Mouse (Mus musculus) forebrain, embryonic 16.5 days (tissue): ENCODE results near the gene Hnf4a. TPM values are rescaled to one million over a fixed set of nuclear protein-coding genes. Genes with fewer than 3 reads are reported as not detected.

ENCODE experiments used
- ATAC-seq: fragments of 200-750 bp; cut with Nextera tagmentation; 2 replicates; pipeline ENCODE4 v1.8.0; 2017; ENCODE audit warnings: mild to moderate bottlenecking, moderate library complexity
- H3K27ac ChIP-seq: fragments of 300-500 bp; sonication (generic); 2 replicates; pipeline ENCODE4 v1.5.1; 2014; ENCODE audit warnings: low read length, control low read depth
- H3K27me3 ChIP-seq: fragments of 300-500 bp; sonication (generic); replicated peaks from 2 replicates; pipeline ENCODE4 v1.6.1; 2014; ENCODE audit warnings: low read length; ENCODE audit not compliant: control insufficient read depth, insufficient read depth
- H3K36me3 ChIP-seq: fragments of 300-500 bp; sonication (generic); 2 replicates; pipeline ENCODE4 v1.6.1; 2014; ENCODE audit not compliant: control insufficient read depth, insufficient read depth
- H3K4me1 ChIP-seq: fragments of 300-500 bp; sonication (generic); replicated peaks from 2 replicates; pipeline ENCODE4 v1.6.1; 2014; ENCODE audit warnings: low read length; ENCODE audit not compliant: control insufficient read depth, insufficient read depth
- H3K4me2 ChIP-seq: fragments of 300-500 bp; sonication (generic); 2 replicates; pipeline ENCODE4 v1.6.1; 2014; ENCODE audit warnings: mild to moderate bottlenecking, low read length, control low read depth
- H3K4me3 ChIP-seq: fragments of 300-500 bp; sonication (generic); replicated peaks from 2 replicates; pipeline ENCODE4 v1.5.1; 2014; ENCODE audit warnings: mild to moderate bottlenecking, low read length, control low read depth
- H3K9ac ChIP-seq: fragments of 300-500 bp; sonication (generic); replicated peaks from 2 replicates; pipeline ENCODE4 v1.6.1; 2014; ENCODE audit warnings: low read depth, low read length, control low read depth
- H3K9me3 ChIP-seq: fragments of 300-500 bp; sonication (generic); 2 replicates; pipeline ENCODE4 v1.6.1; 2016; ENCODE audit warnings: low read length; ENCODE audit not compliant: control insufficient read depth
- WGBS: fragments of 180-500 bp; shearing (Covaris S2); extraction: QIAGEN DNeasy Blood & Tissue Kit; methylation state at CpG from one replicate; pipeline ENCODE4 v1.1.7; 2014; 5-methylcytosine and 5-hydroxymethylcytosine counted together
- polyA plus RNA-seq: library from polyadenylated mRNA; unstranded; fragments of >200 nt; fragmentation: Nextera tagmentation; extraction: Ambion mirVana; gene quantifications from 2 replicates; pipeline ENCODE4 v1.2.1, GENCODE M21; 2015

The Hnf4a gene
- polyA plus RNA-seq, 1 experiment from 2014 or later = 0.08 TPM

DNA sequence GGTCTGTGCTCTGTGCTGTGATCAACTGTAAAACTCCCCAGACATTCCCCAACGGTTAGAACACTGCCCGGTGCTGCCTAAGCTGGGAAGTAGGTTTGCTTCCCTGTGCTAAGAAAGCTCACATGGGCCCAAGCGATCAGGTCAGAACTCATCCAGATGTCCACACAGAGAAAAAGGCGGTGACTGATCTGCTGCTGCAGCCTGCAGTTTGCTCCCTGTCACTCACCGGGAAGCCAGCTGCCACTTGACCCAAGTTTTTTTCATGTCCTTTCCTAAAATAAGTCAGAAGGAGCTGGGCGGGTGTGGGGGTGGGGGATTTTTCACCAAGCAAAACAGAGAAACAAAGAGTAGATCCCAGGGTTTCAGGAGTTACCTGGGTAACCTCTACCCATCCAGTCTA is 42.0 kb upstream of the Hnf4a start:
- WGBS = 84% methylated on average over 6 of the region's 6 CpGs
- H3K27me3 ChIP-seq = no peaks in the 10 kb centered on the region
- no peak for ATAC-seq
- no peaks in the 10 kb centered on the region for H3K9me3 ChIP-seq
- peaks cover 14% of the 10 kb centered on the region for H3K36me3 ChIP-seq
- no peak overlapping the region for H3K4me3 ChIP-seq
- no peak overlapping the region for H3K27ac ChIP-seq
- no peaks in the 10 kb centered on the region; the same call in 1 of the 2 replicates for H3K4me1 ChIP-seq
- no peak overlapping the region for H3K9ac ChIP-seq
- H3K4me2 ChIP-seq = no peak overlapping the region

GRCm38 (mm10) chr2:163466771-163467170 is 39.8 kb upstream of the Hnf4a start:
- H3K9me3 ChIP-seq = no peaks in the 10 kb centered on the region
- WGBS = 78% methylated on average over 8 of the region's 8 CpGs
- ATAC-seq = no peak
- H3K9ac ChIP-seq = no peak overlapping the region
- H3K27me3 ChIP-seq = no peaks in the 10 kb centered on the region
- H3K27ac ChIP-seq = no peak overlapping the region
- no peak overlapping the region for H3K4me2 ChIP-seq
- H3K36me3 ChIP-seq = peaks cover 15% of the 10 kb centered on the region
- peaks cover 8% of the 10 kb centered on the region for H3K4me1 ChIP-seq
- H3K4me3 ChIP-seq = no peak overlapping the region

DNA sequence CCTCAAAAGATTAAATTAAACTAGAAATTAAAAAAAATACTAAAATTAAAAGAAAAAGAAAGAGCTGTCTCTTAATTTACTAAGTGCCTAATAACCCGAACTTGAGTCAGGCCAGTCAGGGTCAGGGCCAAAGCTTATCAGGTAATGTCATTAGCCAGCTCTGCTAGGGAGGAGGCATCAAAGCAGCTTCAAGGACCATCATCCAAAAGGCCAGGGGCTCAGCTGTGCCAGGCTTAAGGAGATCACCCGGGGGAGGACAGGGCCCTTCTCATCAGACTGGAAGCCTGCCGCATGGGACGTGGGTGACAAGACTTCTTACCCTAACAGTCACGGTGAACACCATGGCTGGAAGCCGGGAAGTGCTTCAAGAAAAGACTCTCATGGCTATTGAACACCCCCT is 39.0 kb upstream of the Hnf4a start:
- no peak overlapping the region for H3K4me3 ChIP-seq
- ATAC-seq = no peak
- WGBS = 94% methylated on average over 6 of the region's 6 CpGs

GRCm38 (mm10) chr2:163468866-163469265 is 37.7 kb upstream of the Hnf4a start:
- no peaks in the 10 kb centered on the region for H3K27me3 ChIP-seq
- H3K27ac ChIP-seq = no peak overlapping the region
- H3K36me3 ChIP-seq = peaks cover 15% of the 10 kb centered on the region
- H3K4me2 ChIP-seq = no peak overlapping the region
- no peak for ATAC-seq
- 97% methylated on average over 6 of the region's 6 CpGs for WGBS
- H3K9me3 ChIP-seq = no peaks in the 10 kb centered on the region
- H3K4me1 ChIP-seq = peaks cover 9% of the 10 kb centered on the region
- no peak overlapping the region for H3K4me3 ChIP-seq
- no peak overlapping the region for H3K9ac ChIP-seq

More for the DNA sequence above, 39.0 kb upstream of the Hnf4a start:
- no peaks in the 10 kb centered on the region for H3K9me3 ChIP-seq
- no peak overlapping the region for H3K4me2 ChIP-seq
- no peak overlapping the region for H3K9ac ChIP-seq
- peaks cover 9% of the 10 kb centered on the region for H3K4me1 ChIP-seq
- peaks cover 15% of the 10 kb centered on the region for H3K36me3 ChIP-seq
- no peaks in the 10 kb centered on the region for H3K27me3 ChIP-seq
- H3K27ac ChIP-seq = no peak overlapping the region

DNA sequence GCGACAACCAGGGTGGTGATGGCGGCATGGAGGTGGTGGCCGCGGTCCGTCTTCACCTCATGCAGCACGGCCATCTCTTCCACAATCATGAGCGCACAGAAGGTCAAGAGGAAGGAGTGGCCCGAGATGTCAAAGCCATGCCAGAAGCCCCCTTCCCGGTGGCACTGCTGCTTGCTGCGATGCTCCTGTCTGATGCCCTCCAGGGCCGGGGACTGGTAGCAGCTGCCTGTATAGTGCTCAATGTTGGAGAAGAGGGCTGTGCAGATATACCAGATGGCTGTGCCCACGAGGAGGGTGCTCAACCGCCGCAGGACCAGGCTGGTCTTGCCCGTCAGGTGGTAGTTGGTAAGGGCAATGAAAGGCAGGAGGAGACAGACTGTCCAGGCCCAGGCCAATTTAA is 36.9 kb upstream of the Hnf4a start:
- Histone ChIP-seq H3K9me3 (no peaks in the 10 kb centered on the region), H3K4me1 (peaks cover 9% of the 10 kb centered on the region), H3K36me3 (peaks cover 15% of the 10 kb centered on the region), H3K4me2 (no peak overlapping the region), H3K27ac (no peak overlapping the region), H3K27me3 (no peaks in the 10 kb centered on the region), H3K9ac (no peak overlapping the region), H3K4me3 (no peak overlapping the region)
- no peak for ATAC-seq
- 94% methylated on average over 15 of the region's 15 CpGs for WGBS

GRCm38 (mm10) chr2:163471136-163471535 is 35.5 kb upstream of the Hnf4a start:
- no peak overlapping the region; the same call in 1 of the 2 replicates for H3K4me3 ChIP-seq
- peaks cover 9% of the 10 kb centered on the region for H3K4me1 ChIP-seq
- no peak for ATAC-seq
- H3K9ac ChIP-seq = no peak overlapping the region
- H3K36me3 ChIP-seq = peaks cover 15% of the 10 kb centered on the region
- H3K27ac ChIP-seq = no peak overlapping the region
- H3K4me2 ChIP-seq = peak overlapping the region; percentile 78
- H3K9me3 ChIP-seq = no peaks in the 10 kb centered on the region
- H3K27me3 ChIP-seq = no peaks in the 10 kb centered on the region
- 42% methylated on average over 3 of the region's 3 CpGs for WGBS

DNA sequence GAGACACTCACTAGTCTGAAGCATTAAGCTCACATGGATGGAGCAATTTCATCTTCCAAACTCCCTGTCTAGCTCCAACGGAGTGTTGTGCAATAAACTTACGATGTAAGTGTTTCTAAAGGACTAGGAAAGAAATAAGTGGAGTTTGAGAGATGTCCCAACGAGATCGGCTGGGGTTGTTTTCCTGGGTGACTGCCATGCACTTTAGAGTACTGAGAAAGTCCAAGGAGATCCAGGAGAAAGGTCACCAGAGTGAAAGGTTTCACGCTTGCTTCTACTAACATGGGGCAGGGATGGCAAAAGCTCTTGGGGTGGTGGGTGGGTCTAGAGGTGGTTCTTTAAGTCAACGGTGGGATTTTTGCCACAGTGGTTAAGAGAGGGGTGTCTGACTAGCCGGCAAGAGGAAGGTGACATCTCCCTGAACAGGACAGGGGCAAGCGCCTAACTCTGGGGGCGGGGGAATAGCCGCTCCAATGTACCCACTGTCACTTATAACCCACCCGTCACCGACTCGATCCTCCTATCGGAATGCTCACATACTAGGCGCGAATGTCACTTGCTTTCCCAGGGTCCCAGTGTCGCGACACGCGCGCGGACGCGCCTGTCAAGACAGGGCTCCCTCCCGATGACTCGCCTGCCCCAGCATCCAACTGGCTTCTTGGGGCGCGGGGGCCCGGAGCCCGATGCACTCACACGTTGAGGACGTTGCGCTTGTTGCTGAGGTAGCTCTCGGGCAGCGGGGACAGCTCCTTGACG is 34.7 kb upstream of the Hnf4a start:
- peaks cover 13% of the 10 kb centered on the region for H3K36me3 ChIP-seq
- WGBS = 4% methylated on average over 36 of the region's 36 CpGs
- peaks cover 9% of the 10 kb centered on the region for H3K4me1 ChIP-seq
- peak overlapping the region; percentile 78 for H3K4me2 ChIP-seq
- H3K4me3 ChIP-seq = peak overlapping the region; percentile 76
- no peaks in the 10 kb centered on the region for H3K9me3 ChIP-seq
- no peaks in the 10 kb centered on the region for H3K27me3 ChIP-seq
- H3K27ac ChIP-seq = peak overlapping the region; percentile 49
- H3K9ac ChIP-seq = peak overlapping the region; percentile 82
- peak; percentile 75 for ATAC-seq

GRCm38 (mm10) chr2:163472466-163472851 is 34.1 kb upstream of the Hnf4a start, which contains the start of gene Fitm2:
Gene Fitm2 (minus strand): TSS chr2:163472629.
- Histone ChIP-seq H3K9me3 (no peaks in the 10 kb centered on the region), H3K4me2 (peak within 1 kb of the TSS; percentile 78), H3K9ac (peak within 1 kb of the TSS; percentile 82), H3K4me1 (peaks cover 9% of the 10 kb centered on the region), H3K36me3 (peaks cover 11% of the 10 kb centered on the region), H3K27me3 (no peaks in the 10 kb centered on the region), H3K4me3 (peak within 1 kb of the TSS; percentile 76), H3K27ac (peak within 1 kb of the TSS; percentile 49)
- ATAC-seq = peak; percentile 92
- WGBS = under 1% methylated on average over 26 of the region's 30 CpGs

DNA sequence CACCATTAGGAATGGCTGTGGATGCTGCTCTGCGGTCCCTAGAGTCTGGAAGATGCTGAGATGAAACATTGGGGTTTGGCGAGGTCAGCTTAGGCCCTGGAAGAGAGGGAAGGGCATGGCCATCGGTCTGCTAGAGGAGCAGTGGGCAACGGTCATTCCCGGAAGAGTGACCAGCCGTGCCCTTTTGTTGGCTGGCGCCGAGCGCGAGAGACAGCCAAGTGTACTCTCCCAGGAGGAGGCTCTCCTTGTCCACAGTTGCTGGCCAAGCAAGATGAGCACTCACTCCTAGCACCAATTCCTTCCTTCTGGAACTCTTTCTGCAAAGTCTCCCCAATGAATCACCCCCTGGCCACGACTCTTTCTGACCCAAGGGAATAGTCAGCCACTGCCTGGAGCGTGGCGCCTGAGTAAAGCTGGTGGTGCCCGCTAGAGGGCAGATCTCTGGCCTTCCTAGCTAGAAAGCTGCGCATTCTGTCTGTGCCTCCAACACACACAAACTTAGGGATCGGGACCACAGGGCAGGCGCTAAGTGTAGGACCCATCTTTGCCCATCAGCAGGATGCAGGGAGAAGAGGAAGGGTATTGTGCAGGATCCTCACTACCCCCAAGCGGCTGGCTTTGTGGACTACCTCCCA is 26.3 kb upstream of the Hnf4a start:
- Histone ChIP-seq H3K27me3 (peaks cover 11% of the 10 kb centered on the region), H3K9me3 (no peaks in the 10 kb centered on the region), H3K27ac (no peak overlapping the region), H3K4me2 (no peak overlapping the region), H3K4me3 (no peak overlapping the region), H3K9ac (no peak overlapping the region), H3K4me1 (no peaks in the 10 kb centered on the region), H3K36me3 (no peaks in the 10 kb centered on the region)
- no peak for ATAC-seq
- 48% methylated on average over 18 of the region's 18 CpGs for WGBS
